Mouse (Mus musculus) myocyte (in vitro differentiated cells): ENCODE results near the gene Letm1. TPM values are rescaled to one million over a fixed set of nuclear protein-coding genes. Genes with fewer than 3 reads are reported as not detected.

Experiments used
- H3K27me3 ChIP-seq: one replicate; pipeline ENCODE4 v1.6.1; 2011; ENCODE audit not compliant: control insufficient read depth, insufficient read depth, insufficient read length
- H3K36me3 ChIP-seq: one replicate; pipeline ENCODE4 v1.6.1; 2011; ENCODE audit not compliant: control insufficient read depth, insufficient read depth
- H3K4me2 ChIP-seq: one replicate; pipeline ENCODE4 v1.6.1; 2011; ENCODE audit warnings: low read depth, control low read depth
- H3K4me3 ChIP-seq: one replicate; pipeline ENCODE4 v1.5.1; 2011; ENCODE audit warnings: mild to moderate bottlenecking, control low read depth, moderate library complexity
- H3K79me2 ChIP-seq: one replicate; pipeline ENCODE4 v1.6.1; 2011; ENCODE audit not compliant: control insufficient read depth, insufficient read depth
- H3ac ChIP-seq: one replicate; pipeline ENCODE4 v1.6.1; 2011; ENCODE audit not compliant: control insufficient read depth, insufficient read length
- CEBPB ChIP-seq: IDR thresholded peaks from 2 replicates; pipeline ENCODE4 v1.6.1; 2011; ENCODE audit warnings: mild to moderate bottlenecking, moderate library complexity; ENCODE audit not compliant: poor library complexity, insufficient read depth, severe bottlenecking
- E2F4 ChIP-seq: IDR thresholded peaks from one replicate; pipeline ENCODE4 v1.6.1; 2011; ENCODE audit warnings: mild to moderate bottlenecking, control low read depth, moderate library complexity; ENCODE audit not compliant: insufficient read depth
- MAX ChIP-seq: IDR thresholded peaks from one replicate; pipeline ENCODE4 v1.6.1; 2011; ENCODE audit warnings: low read depth, mild to moderate bottlenecking, control low read depth
- MYOD1 ChIP-seq, 3 experiments: IDR thresholded peaks; one replicate each; pipeline ENCODE4 v1.6.1; 2011; ENCODE audit warnings: control low read depth in 2 of 3, low read depth in 2 of 3, mild to moderate bottlenecking in 2 of 3, moderate library complexity in 1 of 3; ENCODE audit not compliant: insufficient read length in 2 of 3, control insufficient read depth in 1 of 3
- MYOG ChIP-seq, 3 experiments: IDR thresholded peaks; one replicate each; pipeline ENCODE4 v1.6.1; 2011; ENCODE audit warnings: control low read depth in 2 of 3, low read depth in 2 of 3, mild to moderate bottlenecking in 2 of 3; ENCODE audit not compliant: insufficient read length in 2 of 3, control insufficient read depth in 1 of 3, insufficient read depth in 1 of 3
- POLR2A ChIP-seq: IDR thresholded peaks from one replicate; pipeline ENCODE4 v1.6.1; 2011; ENCODE audit warnings: low read depth, mild to moderate bottlenecking, control low read depth, moderate library complexity; ENCODE audit not compliant: insufficient read length
- POLR2AphosphoS2 ChIP-seq: IDR thresholded peaks from one replicate; pipeline ENCODE4 v1.6.1; 2011; ENCODE audit warnings: low read depth, control low read depth; ENCODE audit not compliant: insufficient read length
- REST ChIP-seq: IDR thresholded peaks from one replicate; pipeline ENCODE4 v1.6.1; 2011; ENCODE audit warnings: mild to moderate bottlenecking, control low read depth, moderate library complexity; ENCODE audit not compliant: insufficient read depth, insufficient read length
- SRF ChIP-seq: IDR thresholded peaks from one replicate; pipeline ENCODE4 v1.6.1; 2011; ENCODE audit warnings: low read depth; ENCODE audit not compliant: control insufficient read depth, insufficient read length
- TCF12 ChIP-seq: IDR thresholded peaks from one replicate; pipeline ENCODE4 v1.6.1; 2011; ENCODE audit warnings: mild to moderate bottlenecking, control low read depth; ENCODE audit not compliant: poor library complexity, insufficient read depth, severe bottlenecking
- TCF3 ChIP-seq: IDR thresholded peaks from one replicate; pipeline ENCODE4 v1.6.1; 2011; ENCODE audit warnings: low read depth, control low read depth; ENCODE audit not compliant: insufficient read length
- USF1 ChIP-seq: IDR thresholded peaks from one replicate; pipeline ENCODE4 v1.6.1; 2011; ENCODE audit warnings: low read depth, mild to moderate bottlenecking, control low read depth, moderate library complexity
- polyA plus RNA-seq: library from polyadenylated mRNA; unstranded; fragments of >200 nt; fragmentation: generic; extraction: Trizol; gene quantifications from one replicate; pipeline ENCODE4 v1.2.1, GENCODE M21; 2012; ENCODE audit warnings: missing spikeins

The Letm1 gene
- 29.2 TPM for polyA plus RNA-seq

- TF ChIP-seq MAX (no peak), POLR2AphosphoS2 (peak; percentile 70), SRF (peak; percentile 23), CEBPB (no peak), E2F4 (peak; percentile 14), TCF12 (no peak), REST (peak; percentile 7), TCF3 (peak; percentile 6), MYOG (IDR thresholded peaks at IDR 0.05; ENCODE audit: control insufficient read depth in 1 of 3, insufficient read depth in 1 of 3, insufficient read length in 2 of 3, low read depth in 2 of 3) (peak in 2 of 3 experiments; percentile 14 to 24), MYOD1 (IDR thresholded peaks at IDR 0.05; ENCODE audit: control insufficient read depth in 1 of 3, insufficient read length in 2 of 3, low read depth in 2 of 3) (peak in 2 of 3 experiments; percentile 16 to 62), USF1 (no peak), POLR2A (peak; percentile 83)
- Histone ChIP-seq H3K4me2 (peak within 1 kb of the TSS; percentile 92), H3K4me3 (peak within 1 kb of the TSS; percentile 44), H3K36me3 (peaks cover 4% of the 10 kb centered on the region), H3K79me2 (peaks cover 9% of the 10 kb centered on the region), H3K27me3 (no peaks in the 10 kb centered on the region), H3ac (peak within 1 kb of the TSS; percentile 67)
Measured at GRCm38 (mm10) chr5:33782345-33782998, at the start of gene Letm1. Gene Letm1 (minus strand): TSS chr5:33782817.

DNA sequence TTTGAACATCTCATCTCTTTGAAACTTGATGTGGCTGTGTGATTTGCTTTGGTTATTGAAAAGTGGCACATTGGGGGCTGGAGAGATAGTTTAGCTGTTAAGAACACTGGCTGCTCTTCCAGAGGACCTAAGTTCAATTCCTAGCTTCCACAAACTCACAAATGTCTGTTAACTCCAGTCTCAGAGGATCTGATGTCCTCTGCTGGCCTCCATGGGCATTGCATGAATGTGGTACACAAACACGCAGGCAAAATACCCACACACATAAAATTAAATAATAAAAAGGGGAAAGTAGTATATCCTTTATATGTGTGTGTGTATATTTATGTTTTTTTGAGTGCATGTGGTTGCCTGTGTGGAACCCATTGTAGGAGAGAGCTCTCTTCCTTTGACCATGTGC lies 48.2 kb upstream of the Letm1 start:
- Histone ChIP-seq H3K4me2 (no peak overlapping the region), H3K27me3 (no peaks in the 10 kb centered on the region), H3K4me3 (no peak overlapping the region), H3ac (no peak overlapping the region), H3K36me3 (no peaks in the 10 kb centered on the region), H3K79me2 (peaks cover 98% of the 10 kb centered on the region)
- TF ChIP-seq MYOG (IDR thresholded peaks at IDR 0.05; ENCODE audit: control insufficient read depth in 1 of 3, insufficient read depth in 1 of 3, insufficient read length in 2 of 3, low read depth in 2 of 3) (no peak), SRF (no peak), REST (no peak), E2F4 (no peak), TCF3 (no peak), TCF12 (no peak), USF1 (no peak), MAX (no peak), CEBPB (no peak), POLR2AphosphoS2 (no peak), POLR2A (no peak), MYOD1 (IDR thresholded peaks at IDR 0.05; ENCODE audit: control insufficient read depth in 1 of 3, insufficient read length in 2 of 3, low read depth in 2 of 3) (no peak)

DNA sequence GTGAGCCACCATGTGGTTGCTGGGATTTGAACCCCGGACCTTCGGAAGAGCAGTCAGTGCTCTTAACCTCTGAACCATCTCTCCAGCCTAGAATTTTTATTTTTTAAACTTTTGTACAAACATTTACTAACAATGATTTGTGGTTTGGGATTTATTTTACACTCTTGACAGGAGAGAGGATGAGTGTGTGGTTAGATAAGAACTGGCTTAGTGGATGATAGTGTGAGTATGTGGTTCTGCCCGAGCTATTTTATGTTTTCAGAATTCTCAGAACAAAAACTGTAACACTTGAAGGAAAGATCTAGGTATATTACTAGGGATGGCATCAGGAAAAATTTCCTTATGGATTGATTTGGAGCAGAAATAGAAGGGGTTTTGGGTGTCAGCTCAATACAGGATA lies 47.3 kb upstream of the Letm1 start:
- Histone ChIP-seq H3K4me2 (no peak overlapping the region), H3K79me2 (peaks cover 98% of the 10 kb centered on the region), H3ac (no peak overlapping the region), H3K36me3 (no peaks in the 10 kb centered on the region), H3K4me3 (no peak overlapping the region), H3K27me3 (no peaks in the 10 kb centered on the region)
- TF ChIP-seq MYOG (IDR thresholded peaks at IDR 0.05; ENCODE audit: control insufficient read depth in 1 of 3, insufficient read depth in 1 of 3, insufficient read length in 2 of 3, low read depth in 2 of 3), result no peak
- no peak for TF ChIP-seq TCF3
- TF ChIP-seq TCF12, result no peak
- TF ChIP-seq CEBPB, result no peak
- no peak for TF ChIP-seq MAX
- TF ChIP-seq SRF, result no peak
- TF ChIP-seq MYOD1 (IDR thresholded peaks at IDR 0.05; ENCODE audit: control insufficient read depth in 1 of 3, insufficient read length in 2 of 3, low read depth in 2 of 3), result no peak
- no peak for TF ChIP-seq USF1
- no peak for TF ChIP-seq POLR2AphosphoS2
- no peak for TF ChIP-seq POLR2A
- no peak for TF ChIP-seq E2F4
- no peak for TF ChIP-seq REST

DNA sequence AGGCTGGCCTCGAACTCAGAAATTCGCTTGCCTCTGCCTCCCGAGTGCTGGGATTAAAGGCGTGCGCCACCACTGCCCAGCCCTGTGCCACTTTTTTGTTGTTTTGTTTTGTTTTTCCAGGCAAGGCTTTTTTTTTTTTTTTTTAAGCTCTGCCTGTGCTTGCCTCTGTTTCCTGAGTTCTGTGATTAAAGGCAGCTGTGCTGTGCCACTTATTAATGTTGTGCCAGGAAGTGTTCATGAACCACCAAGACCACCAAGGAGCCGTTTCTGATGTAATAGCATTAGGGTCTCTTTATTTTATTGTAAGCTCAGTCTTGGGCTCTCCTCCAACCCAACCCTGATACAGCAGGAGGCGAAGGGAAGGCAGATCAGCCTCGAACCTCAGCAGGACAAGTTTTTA lies 45.5 kb upstream of the Letm1 start:
- TF ChIP-seq CEBPB (no peak), MYOD1 (IDR thresholded peaks at IDR 0.05; ENCODE audit: control insufficient read depth in 1 of 3, insufficient read length in 2 of 3, low read depth in 2 of 3) (no peak), E2F4 (no peak), TCF12 (no peak), SRF (no peak), MAX (no peak), USF1 (no peak), TCF3 (no peak), REST (no peak), POLR2A (no peak), MYOG (IDR thresholded peaks at IDR 0.05; ENCODE audit: control insufficient read depth in 1 of 3, insufficient read depth in 1 of 3, insufficient read length in 2 of 3, low read depth in 2 of 3) (no peak), POLR2AphosphoS2 (no peak)
- Histone ChIP-seq H3K4me2 (no peak overlapping the region), H3K4me3 (no peak overlapping the region), H3ac (no peak overlapping the region), H3K27me3 (no peaks in the 10 kb centered on the region), H3K79me2 (peaks cover 98% of the 10 kb centered on the region), H3K36me3 (no peaks in the 10 kb centered on the region)
